Mouse (Mus musculus) retina, adult 2 months (tissue): ENCODE measurements at regions not wholly inside any gene's neighbourhood (a gene's known extent, or its start where the extent isn't known, plus 50 kb on each side); places are given as distances from the start of the nearest gene placed in this dataset.

Source experiments
- DNase-seq: peaks from one replicate; pipeline ENCODE4 v3.0.0-alpha.2; 2012; ENCODE audit warnings: low read depth, low spot score

DNA sequence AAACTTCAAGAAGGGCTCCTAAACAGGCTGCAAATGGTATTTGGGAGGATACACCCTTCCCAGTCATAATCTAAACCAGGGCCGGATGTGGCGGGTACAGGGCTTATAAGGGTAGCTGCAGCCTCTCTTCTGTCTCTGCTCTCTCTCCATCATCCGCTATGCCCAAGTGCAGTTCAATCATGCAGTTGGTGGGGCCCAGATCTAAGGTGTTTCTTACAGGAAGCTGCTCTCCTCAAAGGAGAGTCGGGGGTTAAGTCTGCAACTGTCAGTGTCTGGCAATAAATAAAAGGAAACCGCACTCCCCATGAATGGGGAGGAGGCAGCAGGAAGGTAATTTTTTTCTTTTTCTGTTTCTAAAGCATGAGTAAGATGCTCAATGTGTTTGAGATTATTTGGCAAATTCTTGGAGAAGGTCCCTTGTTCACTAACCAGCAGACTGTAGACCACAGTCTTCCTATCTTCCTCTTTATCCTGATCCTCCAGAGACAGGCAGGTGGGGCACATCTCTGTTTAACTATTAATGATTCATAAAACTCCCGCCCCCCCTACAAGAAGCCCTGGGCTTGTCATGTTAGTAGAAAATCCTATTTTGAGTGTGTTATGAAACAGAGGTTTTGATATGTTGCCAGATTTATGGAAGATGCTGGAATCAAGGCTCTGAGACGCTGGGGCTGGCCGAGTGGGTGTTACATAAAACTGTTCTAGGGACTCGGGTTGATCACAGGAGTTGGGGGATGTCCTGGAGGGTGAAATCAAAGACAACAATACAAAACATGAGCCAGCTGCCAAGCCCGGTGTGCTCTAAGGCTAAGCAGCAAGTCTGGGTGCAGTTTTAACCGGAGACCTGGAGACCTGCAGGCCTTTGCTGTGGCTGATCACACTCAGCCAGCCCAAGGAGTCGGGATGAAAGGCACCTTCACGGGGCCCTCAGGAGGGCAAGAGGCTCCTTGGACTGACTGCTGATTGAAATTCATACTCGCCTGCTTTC lies 69.3 kb upstream of the Irf2bp2 start:
- DNase-seq = no peak

DNA sequence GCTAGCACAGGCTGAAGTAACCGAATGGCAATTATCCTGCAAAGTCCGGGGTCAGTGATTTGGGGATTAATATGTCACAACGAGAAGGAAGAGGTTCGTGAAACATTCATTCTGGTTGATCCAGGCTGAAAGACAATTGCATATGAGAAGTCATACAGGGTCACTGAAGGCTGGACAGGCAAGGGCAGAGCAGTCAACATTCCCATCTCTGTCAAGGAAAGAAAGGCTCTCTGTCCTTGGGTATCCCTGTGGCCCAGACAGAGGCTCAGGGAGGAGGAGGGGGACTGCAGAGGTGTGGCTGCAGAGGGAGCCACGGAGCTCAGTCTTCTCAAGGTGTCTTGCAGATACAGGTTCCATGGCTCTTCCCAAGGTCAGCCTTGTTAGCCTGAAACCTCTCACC lies 68.4 kb upstream of the Irf2bp2 start:
- DNase-seq = no peak

DNA sequence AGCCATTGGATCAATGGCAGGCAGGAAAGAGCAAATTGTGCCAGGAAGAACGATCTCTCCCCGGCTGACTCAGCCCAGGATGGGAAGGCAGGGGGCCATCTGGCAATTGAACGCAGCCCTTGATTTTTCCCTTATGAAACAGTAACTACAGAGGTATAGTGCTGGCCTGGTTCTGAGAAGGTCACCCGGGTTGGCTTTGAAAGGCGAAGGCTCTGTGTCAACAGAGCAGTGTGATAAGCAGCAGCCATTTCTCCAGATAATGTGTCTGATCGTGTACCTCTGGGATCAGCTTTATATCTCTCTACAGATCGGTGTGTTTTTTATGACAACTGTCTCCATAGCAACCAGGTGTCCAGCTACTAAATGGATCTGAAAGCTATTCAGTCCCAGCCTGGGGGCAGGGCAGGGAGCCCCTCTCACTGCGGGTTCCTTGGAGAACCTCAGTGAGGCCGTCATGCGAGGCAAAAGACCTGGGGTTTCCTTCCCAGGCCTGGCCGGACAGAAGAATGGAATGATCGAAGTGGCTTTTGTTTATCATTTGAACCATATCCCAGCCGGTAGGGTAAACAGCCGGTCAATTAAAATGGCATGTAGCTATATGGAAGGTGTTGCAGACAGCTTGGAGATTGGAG lies 67.8 kb upstream of the Irf2bp2 start:
- no peak for DNase-seq

DNA sequence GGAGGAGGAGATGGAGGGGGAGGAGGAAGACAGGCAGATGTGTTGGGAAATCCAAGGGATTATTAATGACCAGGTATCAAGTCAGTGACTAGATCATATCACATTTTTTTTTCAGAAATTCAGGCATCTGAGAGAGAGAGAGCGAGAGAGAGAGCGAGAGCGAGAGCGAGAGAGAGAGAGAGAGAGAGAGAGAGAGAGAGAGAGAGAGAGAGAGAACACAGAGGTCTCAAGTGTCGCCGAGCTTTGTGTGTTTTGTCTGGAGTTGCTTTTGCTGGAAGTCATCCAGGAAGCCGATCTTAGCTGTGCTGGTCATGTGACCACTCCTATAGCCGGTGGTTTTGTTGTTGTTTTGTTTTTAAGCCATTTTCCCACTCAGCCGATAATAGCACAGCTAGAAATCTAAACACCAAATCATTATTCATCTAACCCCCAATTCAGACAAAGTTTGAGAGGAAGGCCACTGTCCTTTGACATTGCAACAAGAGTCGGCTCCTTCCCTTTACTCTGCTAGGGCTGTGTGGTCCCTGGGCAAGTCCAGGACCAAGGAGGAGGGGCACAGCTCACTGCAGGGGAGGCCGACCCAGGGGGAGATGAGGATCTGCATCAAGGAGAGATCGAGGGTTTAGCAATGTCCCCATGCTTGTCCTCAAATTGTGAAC lies 67.0 kb upstream of the Irf2bp2 start:
- DNase-seq = no peak

DNA sequence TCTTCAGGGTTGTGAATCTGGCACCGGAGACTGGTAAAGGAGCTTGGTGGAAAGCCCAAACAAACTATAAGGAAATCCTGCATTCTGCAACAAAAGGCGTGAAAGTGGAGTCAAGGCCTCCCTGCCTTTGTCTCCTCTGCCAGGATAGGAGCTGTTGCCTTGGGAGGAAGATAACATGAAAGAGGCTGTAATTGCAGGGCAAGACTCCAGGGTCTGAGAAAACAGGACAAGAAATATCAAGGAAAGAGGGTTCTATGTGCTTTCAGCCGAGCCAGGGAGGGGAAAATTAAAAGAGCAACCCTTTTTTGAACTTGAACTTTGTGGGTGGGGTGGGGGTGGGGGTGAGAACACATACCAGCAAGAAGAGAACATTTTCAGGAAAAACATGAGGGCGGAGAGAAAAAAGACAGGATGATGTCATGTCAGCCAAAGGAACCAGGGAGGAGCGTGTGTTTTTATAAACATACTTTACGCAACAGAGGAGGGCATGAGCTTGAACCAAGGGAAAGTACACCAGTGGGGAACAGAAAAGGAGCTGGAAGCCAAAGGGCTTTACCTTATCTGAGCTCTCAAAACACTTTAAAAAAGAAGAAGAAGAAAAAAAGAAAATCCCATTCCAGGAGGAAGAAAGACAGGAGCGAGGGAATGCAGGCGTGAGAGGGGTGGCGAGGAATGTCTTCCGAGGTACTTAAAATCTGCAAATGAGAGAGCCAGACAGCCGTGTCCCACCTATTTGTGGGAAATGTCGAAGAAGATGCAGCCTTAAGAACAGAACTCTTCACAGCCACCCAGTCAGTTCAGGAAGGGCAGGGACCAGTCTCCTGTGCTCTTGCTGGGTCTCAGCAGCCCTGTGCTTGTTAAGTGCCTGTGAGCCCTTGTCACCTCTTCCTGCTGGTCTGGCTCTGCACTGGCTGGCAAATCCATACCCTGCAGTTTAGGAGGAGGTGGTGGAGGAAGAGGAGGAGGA lies 66.2 kb upstream of the Irf2bp2 start:
- no peak for DNase-seq

DNA sequence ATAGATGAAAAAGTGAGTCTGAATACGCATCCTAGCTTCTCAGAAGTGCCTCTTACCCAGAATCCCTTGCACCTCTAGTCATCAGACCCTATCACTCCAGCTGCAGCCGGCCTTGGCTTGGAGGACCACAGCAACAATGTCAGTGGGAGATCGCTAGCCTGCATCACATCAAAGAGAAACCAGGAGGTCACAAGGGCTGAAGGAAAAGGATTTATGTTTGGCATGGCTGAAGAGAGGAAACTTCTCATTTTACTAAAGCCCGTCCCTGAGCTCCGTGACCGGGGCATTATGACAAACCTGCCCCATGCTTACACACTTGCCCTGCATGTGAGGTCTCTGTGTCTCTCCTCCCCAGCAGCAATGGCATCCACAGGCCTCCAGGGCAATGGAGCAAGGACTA lies 63.8 kb upstream of the Irf2bp2 start:
- DNase-seq = no peak

DNA sequence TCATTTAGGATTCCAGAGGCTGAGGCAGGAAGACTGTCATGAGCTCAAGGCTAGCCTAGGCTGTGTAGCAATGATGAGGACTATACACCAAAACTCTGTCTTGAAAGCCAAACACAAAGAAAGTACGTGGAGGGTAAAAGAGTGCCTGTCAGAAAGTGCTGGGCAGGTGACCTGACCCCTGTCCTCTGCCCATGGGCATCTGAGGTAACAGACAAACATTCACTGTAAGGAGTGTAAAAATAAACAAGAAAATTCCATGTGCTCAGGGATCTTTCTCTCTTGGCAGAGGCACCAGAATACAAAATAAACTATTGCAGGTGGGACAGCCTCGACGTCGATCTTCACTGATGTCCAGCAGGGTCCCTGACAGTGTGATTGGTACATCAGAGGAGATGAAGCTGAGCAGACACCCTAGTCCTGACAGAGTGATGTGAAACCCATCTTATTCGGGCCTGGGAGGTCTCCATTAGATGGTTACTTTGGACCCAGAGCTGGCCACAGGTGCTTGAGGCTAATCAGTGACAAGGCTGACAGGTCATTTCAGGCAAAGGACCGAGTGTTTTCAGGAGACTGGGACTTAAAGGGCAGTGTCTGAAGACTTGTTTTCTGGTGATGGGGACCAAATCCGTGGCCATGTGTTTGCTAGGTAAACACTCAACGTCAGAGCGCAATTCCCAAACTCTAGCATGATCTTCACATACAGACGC lies 62.9 kb upstream of the Irf2bp2 start:
- no peak for DNase-seq

DNA sequence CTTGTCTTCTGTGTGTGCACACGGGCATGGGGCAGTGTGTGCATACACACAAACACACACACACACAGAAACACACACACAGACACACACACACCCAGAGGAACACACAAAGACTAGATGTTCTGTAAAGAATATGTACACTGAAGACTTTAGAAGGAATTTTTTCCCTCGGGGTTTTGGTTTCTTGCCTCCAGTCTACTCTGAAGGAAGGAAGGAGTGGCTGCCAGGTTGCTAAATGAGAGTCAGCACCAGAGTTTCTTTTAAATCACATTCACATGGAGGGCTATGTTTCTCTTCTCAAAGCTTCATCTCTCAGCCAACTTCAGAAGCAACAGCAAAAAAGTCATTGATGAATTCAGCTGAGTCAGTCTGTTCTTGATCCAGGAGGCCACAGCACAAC lies 61.8 kb upstream of the Irf2bp2 start:
- no peak for DNase-seq

DNA sequence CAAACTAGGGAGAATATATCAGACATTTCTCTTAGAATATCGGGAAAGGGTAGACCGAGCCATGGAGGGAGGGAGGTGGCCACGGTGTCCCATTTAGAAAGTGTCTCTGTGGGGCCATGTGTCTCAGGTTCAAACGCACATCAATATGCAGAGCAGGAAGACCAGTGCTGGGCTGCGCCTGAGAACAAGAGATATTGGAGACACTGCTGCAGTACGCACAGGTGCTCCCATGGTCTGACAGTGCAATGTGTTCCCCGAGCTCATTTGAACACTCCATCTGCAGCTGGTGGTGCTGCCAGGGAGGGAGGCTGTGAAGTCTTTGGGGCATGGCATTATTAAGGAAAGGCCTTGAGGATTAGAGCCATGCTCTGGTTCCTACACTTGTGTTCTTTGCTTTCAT lies 60.6 kb upstream of the Irf2bp2 start:
- DNase-seq = no peak

DNA sequence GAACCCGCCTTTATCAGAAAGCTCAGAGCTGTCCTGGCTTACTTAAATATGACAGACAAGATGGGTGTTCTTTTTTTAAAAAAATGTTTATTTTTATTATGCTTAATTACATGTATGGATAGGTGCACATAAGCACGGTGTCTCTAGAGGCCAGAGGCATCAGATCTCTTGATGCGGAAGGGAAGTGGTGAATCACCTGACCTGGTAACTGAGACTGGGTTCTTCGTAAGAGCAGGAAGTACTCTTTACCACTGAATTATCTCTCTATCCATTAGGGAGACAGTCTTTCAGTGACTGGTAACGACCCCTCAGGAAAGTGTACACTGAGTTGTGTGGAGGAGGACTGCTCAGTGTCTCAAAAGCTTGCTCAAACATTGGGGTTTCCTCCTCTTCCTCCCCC lies 58.4 kb upstream of the Irf2bp2 start:
- DNase-seq = no peak

DNA sequence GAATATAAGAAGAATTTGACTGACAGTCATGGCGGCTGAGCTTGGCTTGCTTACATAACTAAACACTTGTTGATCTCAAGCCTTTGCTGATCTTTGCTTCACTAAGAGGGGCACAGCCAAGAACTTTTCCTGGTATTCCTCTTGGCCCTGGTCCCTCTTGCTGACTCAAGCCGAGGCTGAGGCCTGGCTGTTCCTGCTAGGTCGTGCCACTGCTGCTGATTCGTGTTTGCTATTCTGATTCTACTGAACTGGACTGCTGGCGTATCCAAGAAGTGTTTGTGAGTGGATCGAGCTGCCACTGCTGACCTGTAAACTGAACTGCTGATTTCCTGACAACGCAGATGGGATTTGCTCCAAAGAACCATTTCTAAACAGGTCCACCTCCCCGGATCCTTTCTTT lies 57.2 kb upstream of the Irf2bp2 start:
- no peak for DNase-seq

DNA sequence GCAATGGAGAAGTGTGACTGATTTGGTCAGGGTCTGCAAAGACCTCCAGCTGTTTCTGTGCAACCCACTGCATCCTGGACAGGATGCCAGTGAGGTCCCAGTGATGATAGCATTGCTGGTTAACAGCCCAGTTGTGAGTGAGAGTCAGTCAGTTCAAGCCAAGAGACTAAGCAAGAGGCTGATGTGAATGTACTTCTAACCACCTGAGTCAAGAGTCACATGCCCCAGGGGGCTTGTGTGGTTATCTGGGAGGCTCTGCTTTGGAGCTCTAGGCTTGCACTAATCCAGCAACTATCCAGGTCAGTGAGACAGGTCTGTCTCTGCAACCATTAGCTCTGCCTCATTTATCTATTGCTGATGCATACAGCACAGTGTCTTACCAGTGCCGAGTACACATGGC lies 55.5 kb upstream of the Irf2bp2 start:
- no peak for DNase-seq

DNA sequence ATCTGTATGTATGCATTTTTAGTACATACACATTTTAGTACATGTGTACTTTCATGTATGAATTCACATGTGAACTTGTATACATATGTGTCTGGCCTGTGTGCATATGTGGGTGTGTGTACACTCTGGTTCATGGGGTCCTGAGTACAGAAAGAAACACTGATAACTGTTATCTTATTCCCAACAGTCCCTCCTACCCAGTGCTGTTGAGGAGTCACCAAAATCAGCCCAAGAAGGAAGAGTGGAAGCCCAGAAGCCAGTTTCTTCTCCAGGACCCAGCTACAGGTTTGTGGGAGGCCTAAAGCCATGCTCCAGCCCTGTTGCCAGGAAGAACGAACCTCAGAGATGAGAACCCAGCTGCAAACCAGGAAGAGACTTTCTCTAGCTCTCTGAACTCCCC lies 53.6 kb upstream of the Irf2bp2 start:
- no peak for DNase-seq

DNA sequence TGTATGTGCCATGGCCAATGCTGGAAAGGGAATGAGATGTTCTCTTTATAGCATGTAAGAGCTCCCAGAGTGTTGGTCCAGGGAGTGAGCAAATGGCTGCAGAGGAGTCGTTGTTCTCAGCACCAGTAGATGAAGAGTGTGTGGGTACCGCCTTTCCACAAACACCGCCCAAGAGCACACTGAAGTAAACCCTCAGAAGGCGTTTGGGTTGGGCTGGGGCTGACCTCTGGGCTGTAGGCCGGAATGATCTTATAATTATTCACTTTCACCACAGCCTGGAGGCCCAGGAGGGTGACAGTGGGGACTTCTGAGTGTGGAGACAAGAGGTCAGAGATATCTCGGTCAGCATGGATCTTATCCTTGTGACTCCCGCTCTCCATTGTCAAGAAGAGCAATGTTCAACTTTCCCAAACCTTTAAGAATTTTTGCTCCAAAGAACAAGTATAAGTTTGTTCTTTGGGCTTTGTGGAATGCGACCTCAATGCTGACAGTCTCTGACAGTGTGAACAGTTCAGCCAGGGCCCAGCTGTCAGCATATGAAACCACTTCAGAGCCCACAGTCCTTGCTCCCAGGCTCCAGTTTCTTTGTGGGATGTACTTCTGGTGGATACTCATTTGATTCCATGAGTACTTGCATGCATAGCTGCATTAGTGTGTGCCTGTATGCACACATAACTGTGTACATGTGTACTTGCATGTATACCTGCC lies 53.0 kb upstream of the Irf2bp2 start:
- no peak for DNase-seq

DNA sequence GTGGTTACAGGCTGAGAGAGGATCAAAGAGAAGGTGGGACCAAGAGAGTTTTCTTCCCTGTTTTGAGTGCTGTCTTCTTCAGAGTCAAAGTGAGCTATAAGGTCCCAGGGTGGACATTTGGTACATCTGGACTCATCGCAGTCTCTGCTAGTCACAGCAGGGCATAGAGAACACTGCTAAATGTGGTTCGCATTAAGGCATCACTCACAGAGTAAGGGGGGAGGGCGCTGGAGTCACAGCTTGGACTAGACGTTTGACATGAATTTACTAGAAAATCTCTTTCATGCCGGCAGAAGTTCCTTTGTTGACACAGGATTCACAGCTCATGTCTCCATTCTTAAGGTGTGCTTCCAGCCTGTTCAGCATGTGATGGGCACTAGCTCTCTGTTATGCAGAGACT lies 50.4 kb upstream of the Irf2bp2 start:
- no peak for DNase-seq
